Mouse (Mus musculus) limb, embryonic 14.5 days (tissue): ENCODE measurements at regions not wholly inside any gene's neighbourhood (a gene's known extent, or its start where the extent isn't known, plus 50 kb on each side); places are given as distances from the start of the nearest gene placed in this dataset.

ENCODE experiments used
- ATAC-seq: fragments of 200-750 bp; cut with Nextera tagmentation; 2 replicates; pipeline ENCODE4 v1.8.0; 2017; ENCODE audit warnings: low read depth, moderate number of reproducible peaks, moderate TSS enrichment; ENCODE audit not compliant: low FRiP score
- DNase-seq: peaks from one replicate; pipeline ENCODE4 v3.0.0-alpha.2; 2015; ENCODE audit warnings: low spot score
- H3K27ac ChIP-seq: fragments of 300-500 bp; sonication (generic); replicated peaks from 2 replicates; pipeline ENCODE4 v1.5.1; 2014; ENCODE audit warnings: low read depth, mild to moderate bottlenecking, low read length, moderate library complexity, mixed read lengths
- H3K27me3 ChIP-seq: fragments of 300-500 bp; sonication (generic); 2 replicates; pipeline ENCODE4 v1.6.1; 2014; ENCODE audit warnings: low read length, mixed read lengths; ENCODE audit not compliant: control insufficient read depth, insufficient read depth
- H3K36me3 ChIP-seq: fragments of 300-500 bp; sonication (generic); 2 replicates; pipeline ENCODE4 v1.6.1; 2014; ENCODE audit warnings: mild to moderate bottlenecking, low read length, moderate library complexity, mixed read lengths; ENCODE audit not compliant: control insufficient read depth, insufficient read depth
- H3K4me1 ChIP-seq: fragments of 300-500 bp; sonication (generic); 2 replicates; pipeline ENCODE4 v1.6.1; 2014; ENCODE audit warnings: antibody characterized with exemption, low read length, mixed read lengths; ENCODE audit not compliant: control insufficient read depth, insufficient read depth
- H3K4me2 ChIP-seq: fragments of 300-500 bp; sonication (generic); replicated peaks from 2 replicates; pipeline ENCODE4 v1.6.1; 2014; ENCODE audit warnings: low read depth, mild to moderate bottlenecking, low read length, moderate library complexity; ENCODE audit not compliant: severe bottlenecking
- H3K4me3 ChIP-seq: fragments of 300-500 bp; sonication (generic); replicated peaks from 2 replicates; pipeline ENCODE4 v1.5.1; 2014; ENCODE audit warnings: low read length
- H3K9ac ChIP-seq: fragments of 300-500 bp; sonication (generic); 2 replicates; pipeline ENCODE4 v1.6.1; 2014; ENCODE audit warnings: mild to moderate bottlenecking, low read depth, low read length, moderate library complexity; ENCODE audit not compliant: severe bottlenecking
- H3K9me3 ChIP-seq: fragments of 300-500 bp; sonication (generic); 2 replicates; pipeline ENCODE4 v1.6.1; 2016; ENCODE audit warnings: low read length; ENCODE audit not compliant: control insufficient read depth
- POLR2A ChIP-seq: fragments of 200-500 bp; IDR thresholded peaks from 2 replicates; pipeline ENCODE4 v1.8.0; 2012; ENCODE audit warnings: inconsistent platforms, mild to moderate bottlenecking, moderate library complexity, borderline replicate concordance; ENCODE audit not compliant: insufficient read depth, insufficient read length; ENCODE audit errors: extremely low read depth
- WGBS: fragments of 180-500 bp; shearing (Covaris S2); extraction: QIAGEN DNeasy Blood & Tissue Kit; methylation state at CpG from one replicate; pipeline ENCODE4 v1.1.7; 2014; 5-methylcytosine and 5-hydroxymethylcytosine counted together

GRCm38 (mm10) chr16:12608259-12608658 is 501.2 kb upstream of the Ercc4 start:
- H3K4me3 ChIP-seq = no peak overlapping the region
- no peak overlapping the region for H3K27ac ChIP-seq
- no peak for ATAC-seq
- no peak overlapping the region for H3K4me2 ChIP-seq
- no peaks in the 10 kb centered on the region for H3K27me3 ChIP-seq
- no peaks in the 10 kb centered on the region for H3K9me3 ChIP-seq
- 52% methylated on average over 6 of the region's 6 CpGs for WGBS
- DNase-seq = peak; percentile 76
- no peaks in the 10 kb centered on the region for H3K4me1 ChIP-seq
- no peak overlapping the region for H3K9ac ChIP-seq
- no peak for TF ChIP-seq POLR2A
- H3K36me3 ChIP-seq = no peaks in the 10 kb centered on the region

- Histone ChIP-seq H3K4me2 (no peak overlapping the region), H3K9ac (no peak overlapping the region), H3K27ac (no peak overlapping the region), H3K36me3 (no peaks in the 10 kb centered on the region), H3K4me1 (no peaks in the 10 kb centered on the region), H3K9me3 (no peaks in the 10 kb centered on the region), H3K27me3 (no peaks in the 10 kb centered on the region), H3K4me3 (no peak overlapping the region)
- no peak for TF ChIP-seq POLR2A
- DNase-seq (no peak), ATAC-seq (no peak)
- 58% methylated on average over 1 of the region's 1 CpGs for WGBS
Measured at GRCm38 (mm10) chr16:12611106-12611505, 498.4 kb upstream of the Ercc4 start.

- DNase-seq (no peak), ATAC-seq (no peak)
- Histone ChIP-seq H3K36me3 (no peaks in the 10 kb centered on the region), H3K27me3 (no peaks in the 10 kb centered on the region), H3K27ac (no peak overlapping the region), H3K4me3 (no peak overlapping the region), H3K4me2 (no peak overlapping the region), H3K4me1 (no peaks in the 10 kb centered on the region), H3K9ac (no peak overlapping the region), H3K9me3 (no peaks in the 10 kb centered on the region)
- no peak for TF ChIP-seq POLR2A
- 64% methylated on average over 3 of the region's 3 CpGs for WGBS
Measured at GRCm38 (mm10) chr16:12617781-12618180, 491.7 kb upstream of the Ercc4 start.

DNA sequence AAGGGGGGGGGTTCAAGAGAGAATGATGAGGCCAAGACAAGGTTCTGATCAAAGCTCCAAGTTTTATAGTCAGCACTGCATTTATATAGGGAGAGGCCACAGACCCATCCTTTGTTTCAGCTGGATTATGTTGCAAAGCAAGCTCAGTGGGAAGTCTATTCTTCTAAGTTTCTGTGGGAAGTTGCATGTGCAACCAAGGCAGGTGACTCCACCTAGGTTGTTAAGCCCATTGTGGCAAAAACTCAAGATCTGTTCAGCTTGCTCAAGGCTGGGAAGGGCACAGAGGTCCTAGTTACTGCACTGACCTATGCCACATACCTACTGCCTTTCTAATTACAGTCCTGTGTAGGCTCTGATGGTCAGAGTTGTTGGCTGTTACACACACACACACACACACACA is 477.0 kb upstream of the Ercc4 start:
- no peak overlapping the region for H3K27ac ChIP-seq
- no peaks in the 10 kb centered on the region for H3K4me1 ChIP-seq
- H3K9ac ChIP-seq = no peak overlapping the region
- H3K27me3 ChIP-seq = no peaks in the 10 kb centered on the region
- no peaks in the 10 kb centered on the region for H3K36me3 ChIP-seq
- no peak overlapping the region for H3K4me2 ChIP-seq
- H3K9me3 ChIP-seq = no peaks in the 10 kb centered on the region
- TF ChIP-seq POLR2A = no peak
- DNase-seq = no peak
- no peak overlapping the region for H3K4me3 ChIP-seq
- ATAC-seq = no peak

DNA sequence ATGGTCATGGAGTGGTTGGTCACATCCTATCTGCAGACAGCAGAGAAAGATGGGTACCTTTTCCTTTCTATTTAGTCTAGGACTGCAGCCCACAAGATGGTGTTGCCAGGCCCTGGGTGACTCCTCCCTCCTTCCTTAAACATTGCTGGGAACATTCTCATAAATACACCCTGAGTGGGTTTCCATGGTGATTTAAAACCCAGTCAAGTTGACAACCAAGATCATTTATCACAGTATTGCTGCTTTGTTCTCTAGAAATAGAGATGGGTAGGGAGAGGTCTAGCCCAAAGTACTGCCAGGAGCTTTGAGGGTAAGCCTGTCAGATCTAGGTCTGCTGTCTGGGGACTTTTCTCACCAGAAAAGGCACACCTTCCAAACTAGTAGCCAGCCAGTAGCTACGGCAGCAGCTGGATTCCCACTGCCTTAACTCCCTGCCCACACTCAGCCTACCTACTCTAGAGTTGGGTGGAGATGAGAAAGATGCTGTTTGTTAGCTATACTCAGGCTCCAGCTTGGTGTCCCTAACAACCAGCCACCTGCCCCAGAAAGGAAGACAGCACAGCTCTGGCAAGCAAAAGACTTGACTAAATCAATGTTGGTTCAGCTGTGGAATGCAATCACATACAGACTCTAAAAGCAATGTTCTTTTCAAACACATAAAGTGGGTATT is 470.4 kb upstream of the Ercc4 start:
- 61% methylated on average over 1 of the region's 1 CpGs for WGBS
- no peak overlapping the region for H3K4me2 ChIP-seq
- no peaks in the 10 kb centered on the region for H3K27me3 ChIP-seq
- ATAC-seq (no peak), DNase-seq (no peak)
- no peaks in the 10 kb centered on the region for H3K9me3 ChIP-seq
- H3K36me3 ChIP-seq = no peaks in the 10 kb centered on the region
- no peak overlapping the region for H3K4me3 ChIP-seq
- no peak for TF ChIP-seq POLR2A
- no peak overlapping the region for H3K9ac ChIP-seq
- no peak overlapping the region for H3K27ac ChIP-seq
- no peaks in the 10 kb centered on the region for H3K4me1 ChIP-seq

DNA sequence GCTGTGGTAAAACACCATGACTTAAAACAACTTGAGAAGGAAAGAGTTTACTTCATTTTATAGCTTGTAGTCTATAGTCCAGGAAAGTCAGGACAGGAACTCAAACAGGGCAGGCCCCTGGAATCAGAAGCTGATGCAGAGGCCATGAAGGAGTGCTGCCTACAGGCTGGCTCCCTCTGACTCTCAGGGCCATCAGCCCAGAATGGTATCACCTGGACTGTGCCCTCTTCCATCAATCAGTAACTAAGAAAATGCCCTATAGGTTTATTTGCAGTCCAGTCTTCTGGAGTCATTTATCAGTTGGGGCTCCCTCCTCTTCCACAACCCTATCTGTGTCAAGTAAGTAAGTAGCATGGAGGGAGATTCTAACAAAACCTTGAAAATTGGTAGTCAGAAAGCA is 466.4 kb upstream of the Ercc4 start:
- no peak overlapping the region for H3K27ac ChIP-seq
- no peak for TF ChIP-seq POLR2A
- no peak overlapping the region for H3K9ac ChIP-seq
- no peaks in the 10 kb centered on the region for H3K9me3 ChIP-seq
- DNase-seq (no peak), ATAC-seq (no peak)
- H3K27me3 ChIP-seq = no peaks in the 10 kb centered on the region
- no peak overlapping the region for H3K4me3 ChIP-seq
- no peaks in the 10 kb centered on the region for H3K36me3 ChIP-seq
- H3K4me1 ChIP-seq = no peaks in the 10 kb centered on the region
- no peak overlapping the region for H3K4me2 ChIP-seq
